Mouse (Mus musculus) thymus, adult 2 months (tissue): ENCODE results near the gene Wwox.

ENCODE experiments used
- CTCF ChIP-seq: fragments of 200-500 bp; IDR thresholded peaks from 2 replicates; pipeline ENCODE4 v1.5.1; 2012; ENCODE audit warnings: mild to moderate bottlenecking, control low read depth, low read length, moderate library complexity, borderline replicate concordance; ENCODE audit not compliant: control insufficient read depth, poor library complexity, insufficient read depth; ENCODE audit errors: extremely low read depth
- POLR2A ChIP-seq: fragments of 200-500 bp; IDR thresholded peaks from 2 replicates; pipeline ENCODE4 v1.6.1; 2012; ENCODE audit warnings: mild to moderate bottlenecking, low read length, control low read depth, moderate library complexity; ENCODE audit not compliant: control insufficient read depth, poor library complexity, insufficient read depth; ENCODE audit errors: extremely low read depth

GRCm38 (mm10) chr8:114876161-114876611, 436.7 kb downstream of the Wwox start:
- TF ChIP-seq CTCF (no peak), POLR2A (no peak)
